Mouse (Mus musculus): ENCODE measurements around the gene Lix1l. TPM values are rescaled to one million over a fixed set of nuclear protein-coding genes. Genes with fewer than 3 reads are reported as not detected.

Lix1l gene
- polyA plus RNA-seq (2015; fragmentation: Nextera tagmentation; extraction: Ambion mirVana), result 8.7 and 10.1 TPM in 2 replicates

DNA sequence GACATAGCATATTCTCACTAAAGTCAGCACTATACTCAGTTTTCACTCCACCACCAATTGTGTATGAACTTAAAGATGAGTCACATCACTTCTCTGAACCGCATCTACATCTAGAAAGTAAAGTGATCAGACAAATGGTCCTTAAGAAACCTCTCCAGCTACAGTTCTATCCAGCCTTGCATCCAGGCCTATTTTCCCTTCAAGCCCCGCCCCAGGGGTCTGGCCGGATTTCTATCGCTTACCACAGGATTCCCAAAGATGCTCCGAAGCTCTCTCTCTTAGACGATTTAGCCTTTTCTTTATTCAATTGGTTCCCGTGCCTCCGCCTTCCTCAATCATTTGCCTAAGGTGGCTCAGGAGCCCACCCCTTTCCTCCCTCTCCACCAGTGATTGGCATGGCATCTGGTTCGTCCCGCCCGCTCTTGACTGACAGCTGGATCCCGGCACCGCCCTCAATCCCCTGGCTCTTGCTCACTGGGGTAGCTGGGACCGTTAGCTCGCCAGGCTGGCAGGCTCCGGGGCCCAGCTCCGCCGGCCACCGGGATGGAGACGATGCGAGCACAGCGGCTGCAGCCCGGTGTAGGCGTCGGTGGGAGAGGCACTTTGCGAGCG, at the start of gene Lix1l:
Lix1l (plus strand) TSS at position 511 of the 612 bp plus-strand sequence.
- under 1% methylated on average over 27 of the region's 27 CpGs for WGBS
- Histone ChIP-seq H3K4me2 (replicated peaks) (peak within 1 kb of the TSS; percentile 55), H3K27ac (replicated peaks) (peak within 1 kb of the TSS; percentile 97), H3K36me3 (0 out of 2 replicates have a peak, but pooled peaks cover 4% of the 10 kb centered on the region), H3K4me1 (peaks cover 66% of the 10 kb centered on the region), H3K4me3 (replicated peaks) (peak within 1 kb of the TSS; percentile 75), H3K9me3 (replicated peaks) (no peaks in the 10 kb centered on the region), H3K27me3 (peaks cover 8% of the 10 kb centered on the region), H3K9ac (peak within 1 kb of the TSS; percentile 70)
- ATAC-seq (ENCODE audit: insufficient number of reproducible peaks, low FRiP score, low TSS enrichment, low read depth), result peak; percentile 95

DNA sequence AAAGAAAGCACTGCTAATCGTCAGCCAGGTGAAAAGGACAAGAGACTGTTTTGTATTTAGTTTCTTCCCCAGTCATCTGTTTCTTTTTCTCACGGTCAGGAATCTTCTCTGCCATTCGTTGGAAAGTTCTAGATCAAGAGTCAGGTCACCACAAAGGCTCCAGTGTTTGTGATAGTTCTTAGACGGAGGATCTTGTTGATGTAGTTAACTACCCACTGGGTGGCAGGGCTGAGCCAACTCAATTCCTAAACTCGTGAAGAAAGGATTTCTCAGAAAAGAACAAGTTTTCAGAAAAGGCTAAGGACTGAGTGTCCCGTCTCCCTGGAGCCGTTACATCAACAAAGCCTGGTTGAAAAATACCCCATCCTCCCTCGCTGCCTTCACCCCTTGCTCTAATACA, 49.7 kb upstream of the Lix1l start:
- ATAC-seq (ENCODE audit: insufficient number of reproducible peaks, low FRiP score, low TSS enrichment, low read depth), result no peak

DNA sequence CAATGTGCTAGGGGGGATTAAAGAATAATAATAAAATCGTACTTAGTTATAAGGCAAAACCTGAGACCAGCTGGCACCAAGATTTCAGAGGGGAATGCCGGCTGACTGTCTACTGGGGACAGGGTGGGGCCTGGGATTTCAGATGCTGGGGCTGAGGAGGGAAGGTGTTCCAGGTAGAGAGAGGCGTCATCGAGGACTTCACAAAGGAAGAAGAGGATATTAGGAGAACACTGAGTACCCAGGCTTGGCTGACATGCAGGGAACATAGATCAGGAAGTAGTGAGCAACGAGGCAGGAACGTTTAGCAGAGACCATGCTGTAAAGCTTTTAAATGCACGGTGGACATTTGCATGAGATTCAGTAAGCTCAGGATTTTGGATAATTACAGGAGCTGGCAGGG, 49.1 kb upstream of the Lix1l start:
- no peak overlapping the region for H3K9ac ChIP-seq
- H3K27ac ChIP-seq (replicated peaks), result peak overlapping the region; percentile 34; the same call in 1 of the 2 replicates
- WGBS, result 62% methylated on average over 7 of the region's 7 CpGs
- peaks cover 35% of the 10 kb centered on the region for H3K4me1 ChIP-seq
- H3K9me3 ChIP-seq (replicated peaks), result no peaks in the 10 kb centered on the region
- no peak for ATAC-seq (ENCODE audit: insufficient number of reproducible peaks, low FRiP score, low TSS enrichment, low read depth)
- H3K4me3 ChIP-seq (replicated peaks), result no peak overlapping the region
- no peaks in the 10 kb centered on the region for H3K36me3 ChIP-seq
- H3K4me2 ChIP-seq (replicated peaks), result no peak overlapping the region
- no peaks in the 10 kb centered on the region for H3K27me3 ChIP-seq

More for the DNA sequence above, 49.7 kb upstream of the Lix1l start:
- peak overlapping the region; percentile 34 for H3K27ac ChIP-seq (replicated peaks)
- H3K4me3 ChIP-seq (replicated peaks), result no peak overlapping the region
- H3K9ac ChIP-seq, result no peak overlapping the region
- 9% methylated on average over 8 of the region's 8 CpGs for WGBS
- H3K4me2 ChIP-seq (replicated peaks), result no peak overlapping the region
- no peaks in the 10 kb centered on the region for H3K36me3 ChIP-seq
- no peaks in the 10 kb centered on the region for H3K9me3 ChIP-seq (replicated peaks)
- H3K27me3 ChIP-seq, result no peaks in the 10 kb centered on the region
- peaks cover 30% of the 10 kb centered on the region for H3K4me1 ChIP-seq

GRCm38 (mm10) chr3:96553601-96554000, 47.3 kb upstream of the Lix1l start:
- ATAC-seq (ENCODE audit: insufficient number of reproducible peaks, low FRiP score, low TSS enrichment, low read depth), result no peak
- H3K27ac ChIP-seq (replicated peaks), result no peak overlapping the region
- 78% methylated on average over 6 of the region's 6 CpGs for WGBS
- no peak overlapping the region for H3K9ac ChIP-seq
- H3K9me3 ChIP-seq (replicated peaks), result no peaks in the 10 kb centered on the region
- no peaks in the 10 kb centered on the region for H3K27me3 ChIP-seq
- H3K36me3 ChIP-seq, result no peaks in the 10 kb centered on the region
- no peak overlapping the region for H3K4me2 ChIP-seq (replicated peaks)
- peaks cover 38% of the 10 kb centered on the region for H3K4me1 ChIP-seq
- no peak overlapping the region for H3K4me3 ChIP-seq (replicated peaks)

DNA sequence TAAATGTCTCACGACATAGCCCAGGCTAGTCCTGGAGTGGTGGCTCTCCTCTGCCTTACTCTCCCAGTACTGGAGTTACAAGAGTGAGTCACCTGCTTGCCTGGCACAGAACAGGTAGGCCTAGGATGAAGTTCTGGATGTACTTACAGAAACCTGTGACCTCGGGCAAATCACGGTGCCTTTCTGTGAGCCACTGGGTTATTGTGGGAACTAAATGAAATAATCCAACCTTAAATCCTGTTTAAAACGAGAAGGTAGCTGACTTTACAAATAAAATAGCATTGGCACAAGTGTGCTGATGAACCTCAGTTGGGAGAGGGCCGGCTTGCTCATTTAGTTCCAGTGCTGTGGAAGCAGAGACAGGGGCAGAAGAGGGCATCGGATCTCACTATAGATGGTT, 46.7 kb upstream of the Lix1l start:
- H3K4me2 ChIP-seq (replicated peaks), result no peak overlapping the region
- WGBS, result 75% methylated on average over 6 of the region's 6 CpGs
- no peak overlapping the region for H3K4me3 ChIP-seq (replicated peaks)
- H3K9me3 ChIP-seq (replicated peaks), result no peaks in the 10 kb centered on the region
- peaks cover 39% of the 10 kb centered on the region for H3K4me1 ChIP-seq
- ATAC-seq (ENCODE audit: insufficient number of reproducible peaks, low FRiP score, low TSS enrichment, low read depth), result no peak
- no peaks in the 10 kb centered on the region for H3K27me3 ChIP-seq
- peak overlapping the region; percentile 97 for H3K27ac ChIP-seq (replicated peaks)
- H3K9ac ChIP-seq, result no peak overlapping the region
- no peaks in the 10 kb centered on the region for H3K36me3 ChIP-seq

- H3K4me2 ChIP-seq (replicated peaks), result 0 out of 2 replicates have a peak overlapping the region, but pooled peaks have one; percentile 0
- H3K27ac ChIP-seq (replicated peaks), result peak overlapping the region; percentile 97
- H3K4me1 ChIP-seq, result peaks cover 48% of the 10 kb centered on the region
- H3K27me3 ChIP-seq, result no peaks in the 10 kb centered on the region
- WGBS, result 29% methylated on average over 12 of the region's 12 CpGs
- H3K9ac ChIP-seq, result no peak overlapping the region
- no peaks in the 10 kb centered on the region for H3K9me3 ChIP-seq (replicated peaks)
- ATAC-seq (ENCODE audit: insufficient number of reproducible peaks, low FRiP score, low TSS enrichment, low read depth), result no peak
- H3K36me3 ChIP-seq, result peaks cover 7% of the 10 kb centered on the region
- no peak overlapping the region for H3K4me3 ChIP-seq (replicated peaks)
Observed at GRCm38 (mm10) chr3:96555041-96555596, 45.8 kb upstream of the Lix1l start.

- peaks cover 55% of the 10 kb centered on the region for H3K4me1 ChIP-seq
- 62% methylated on average over 15 of the region's 15 CpGs for WGBS
Observed at GRCm38 (mm10) chr3:96555999-96556614, 44.8 kb upstream of the Lix1l start.

DNA sequence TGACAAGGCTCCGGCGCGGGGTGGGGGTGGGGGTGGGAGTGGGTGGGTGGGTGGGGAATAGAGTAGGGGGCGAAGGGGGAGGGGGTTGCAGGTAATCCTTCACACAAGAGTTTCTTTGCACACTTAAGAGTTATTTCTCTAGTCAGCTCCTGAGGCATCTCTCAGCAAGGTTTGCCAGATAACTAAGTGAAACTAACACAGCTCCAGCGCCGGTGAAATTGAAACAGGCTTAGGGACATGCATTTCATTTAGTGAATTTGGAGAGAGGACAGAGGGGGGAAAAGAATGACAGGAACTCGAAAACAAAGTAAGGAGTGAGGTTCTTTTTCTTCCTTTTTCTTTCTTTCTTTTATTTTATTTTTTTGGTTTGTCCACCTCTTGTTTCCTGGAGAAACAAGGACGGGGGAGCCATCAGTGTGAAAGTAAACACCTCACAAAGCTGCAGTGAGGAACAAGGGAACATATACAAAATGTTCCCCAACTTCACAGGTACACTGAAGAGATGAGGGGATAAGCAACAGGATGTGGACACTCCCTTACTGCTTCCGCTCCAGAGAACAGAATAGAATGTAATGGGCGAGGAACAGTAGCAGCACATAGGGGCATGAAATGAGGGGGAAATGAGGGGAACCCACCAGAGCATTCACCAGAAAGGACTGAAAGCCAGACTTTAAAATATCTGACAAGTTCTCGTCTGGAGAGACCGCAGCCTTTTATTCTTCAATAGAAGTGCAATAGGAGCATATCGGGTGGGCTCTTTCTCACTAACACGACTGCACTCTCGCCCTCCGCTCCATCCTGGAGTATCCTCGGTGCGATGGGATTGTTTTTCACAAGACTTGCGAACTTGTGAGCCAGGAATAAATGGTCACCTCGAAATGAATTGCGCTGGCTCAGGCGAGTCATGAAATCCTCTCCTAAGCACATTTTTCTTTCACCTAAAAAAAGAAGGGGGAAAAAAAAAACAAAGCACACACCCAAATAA, 44.0 kb upstream of the Lix1l start:
- H3K27ac ChIP-seq (replicated peaks), result peak overlapping the region; percentile 97
- H3K4me1 ChIP-seq, result peaks cover 54% of the 10 kb centered on the region
- peak overlapping the region; percentile 60 for H3K9ac ChIP-seq
- H3K27me3 ChIP-seq, result no peaks in the 10 kb centered on the region
- WGBS, result 6% methylated on average over 22 of the region's 22 CpGs
- peak overlapping the region; percentile 73 for H3K4me2 ChIP-seq (replicated peaks)
- H3K4me3 ChIP-seq (replicated peaks), result peak overlapping the region; percentile 78
- no peaks in the 10 kb centered on the region for H3K9me3 ChIP-seq (replicated peaks)
- peaks cover 21% of the 10 kb centered on the region for H3K36me3 ChIP-seq
- ATAC-seq (ENCODE audit: insufficient number of reproducible peaks, low FRiP score, low TSS enrichment, low read depth), result no peak

More at GRCm38 (mm10) chr3:96555999-96556614, 44.8 kb upstream of the Lix1l start:
- no peak for ATAC-seq (ENCODE audit: insufficient number of reproducible peaks, low FRiP score, low TSS enrichment, low read depth)
- Histone ChIP-seq H3K9ac (no peak overlapping the region), H3K4me3 (replicated peaks) (peak overlapping the region; percentile 78; the same call in 1 of the 2 replicates), H3K36me3 (peaks cover 17% of the 10 kb centered on the region), H3K27ac (replicated peaks) (peak overlapping the region; percentile 97), H3K9me3 (replicated peaks) (no peaks in the 10 kb centered on the region), H3K27me3 (no peaks in the 10 kb centered on the region), H3K4me2 (replicated peaks) (peak overlapping the region; percentile 73)

DNA sequence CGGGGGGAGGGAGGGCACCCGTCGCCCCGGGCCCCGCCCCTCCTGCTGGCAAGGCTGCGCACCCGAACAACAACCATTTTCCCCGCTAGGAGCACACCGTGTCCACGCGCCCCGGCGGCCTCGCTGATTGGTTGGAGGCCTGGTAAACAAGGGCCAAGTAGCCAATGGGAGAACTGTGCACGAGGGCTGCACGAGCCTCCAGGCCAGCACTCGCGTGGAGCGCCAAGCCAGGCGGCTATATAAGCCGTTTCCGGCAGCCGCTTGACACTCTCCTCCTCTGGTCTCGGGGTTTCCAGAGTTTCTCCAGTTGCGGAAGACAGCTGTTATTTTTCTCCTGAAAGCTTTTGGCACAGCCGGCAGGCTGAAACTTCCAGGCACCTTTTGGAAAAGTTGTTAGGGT, 43.3 kb upstream of the Lix1l start, which contains the start of gene Txnip:
Txnip (plus strand) TSS at position 264 of the 400 bp plus-strand sequence.
- H3K4me1 ChIP-seq, result peaks cover 59% of the 10 kb centered on the region
- H3K9ac ChIP-seq, result peak within 1 kb of the TSS; percentile 87
- H3K4me2 ChIP-seq (replicated peaks), result peak within 1 kb of the TSS; percentile 73
- H3K9me3 ChIP-seq (replicated peaks), result no peaks in the 10 kb centered on the region
- peak within 1 kb of the TSS; percentile 97 for H3K27ac ChIP-seq (replicated peaks)
- under 1% methylated on average over 26 of the region's 26 CpGs for WGBS
- H3K27me3 ChIP-seq, result no peaks in the 10 kb centered on the region
- H3K4me3 ChIP-seq (replicated peaks), result peak within 1 kb of the TSS; percentile 78
- ATAC-seq (ENCODE audit: insufficient number of reproducible peaks, low FRiP score, low TSS enrichment, low read depth), result peak; percentile 97
- H3K36me3 ChIP-seq, result peaks cover 21% of the 10 kb centered on the region

DNA sequence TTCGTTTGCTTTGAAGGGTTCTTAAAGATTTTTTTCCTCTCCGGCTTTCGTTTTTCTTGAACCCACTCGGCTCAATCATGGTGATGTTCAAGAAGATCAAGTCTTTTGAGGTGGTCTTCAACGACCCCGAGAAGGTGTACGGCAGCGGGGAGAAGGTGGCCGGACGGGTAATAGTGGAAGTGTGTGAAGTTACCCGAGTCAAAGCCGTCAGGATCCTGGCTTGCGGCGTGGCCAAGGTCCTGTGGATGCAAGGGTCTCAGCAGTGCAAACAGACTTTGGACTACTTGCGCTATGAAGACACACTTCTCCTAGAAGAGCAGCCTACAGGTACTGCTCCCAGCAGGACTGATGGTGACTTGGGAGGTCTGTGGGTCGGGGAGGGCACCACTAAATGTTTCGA, 42.8 kb upstream of the Lix1l start:
- Histone ChIP-seq H3K27me3 (no peaks in the 10 kb centered on the region), H3K36me3 (peaks cover 21% of the 10 kb centered on the region), H3K4me2 (replicated peaks) (peak overlapping the region; percentile 73), H3K9me3 (replicated peaks) (no peaks in the 10 kb centered on the region), H3K9ac (peak overlapping the region; percentile 87), H3K4me1 (peaks cover 59% of the 10 kb centered on the region), H3K27ac (replicated peaks) (peak overlapping the region; percentile 97), H3K4me3 (replicated peaks) (peak overlapping the region; percentile 78)
- no peak for ATAC-seq (ENCODE audit: insufficient number of reproducible peaks, low FRiP score, low TSS enrichment, low read depth)
- WGBS, result under 1% methylated on average over 17 of the region's 17 CpGs

Data from embryonic facial prominence, embryonic 15.5 days (tissue).